Mouse (Mus musculus) midbrain, postnatal 0 days (tissue): ENCODE measurements around the gene Rpgrip1l. TPM values are rescaled to one million over a fixed set of nuclear protein-coding genes. Genes with fewer than 3 reads are reported as not detected.

Experiments
- ATAC-seq: fragments of 200-750 bp; cut with Nextera tagmentation; 2 replicates; pipeline ENCODE4 v1.8.0; 2017; ENCODE audit warnings: moderate number of reproducible peaks, mild to moderate bottlenecking, moderate TSS enrichment, moderate library complexity; ENCODE audit not compliant: low FRiP score
- DNase-seq: peaks from one replicate; pipeline ENCODE4 v3.0.0-alpha.2; 2015; ENCODE audit warnings: low spot score
- H3K27ac ChIP-seq: fragments of 300-500 bp; sonication (generic); 2 replicates; pipeline ENCODE4 v1.5.1; 2014; ENCODE audit warnings: low read depth, mild to moderate bottlenecking, low read length, mixed read lengths
- H3K27me3 ChIP-seq: fragments of 300-500 bp; sonication (generic); 2 replicates; pipeline ENCODE4 v1.6.1; 2014; ENCODE audit warnings: low read length, control low read depth, mixed read lengths; ENCODE audit not compliant: insufficient read depth
- H3K36me3 ChIP-seq: fragments of 300-500 bp; sonication (generic); 2 replicates; pipeline ENCODE4 v1.6.1; 2014; ENCODE audit warnings: low read length, control low read depth, mixed read lengths; ENCODE audit not compliant: insufficient read depth
- H3K4me1 ChIP-seq: fragments of 300-500 bp; sonication (generic); 2 replicates; pipeline ENCODE4 v1.6.1; 2014; ENCODE audit warnings: mild to moderate bottlenecking, control low read depth, antibody characterized with exemption, low read length, mixed read lengths; ENCODE audit not compliant: insufficient read depth
- H3K4me2 ChIP-seq: fragments of 300-500 bp; sonication (generic); 2 replicates; pipeline ENCODE4 v1.6.1; 2014; ENCODE audit warnings: low read depth, mild to moderate bottlenecking, low read length, mixed read lengths; ENCODE audit not compliant: poor library complexity, severe bottlenecking
- H3K4me3 ChIP-seq: fragments of 300-500 bp; sonication (generic); 2 replicates; pipeline ENCODE4 v1.5.1; 2014; ENCODE audit warnings: low read depth, mild to moderate bottlenecking, low read length, moderate library complexity
- H3K9ac ChIP-seq: fragments of 300-500 bp; sonication (generic); replicated peaks from 2 replicates; pipeline ENCODE4 v1.6.1; 2014; ENCODE audit warnings: mild to moderate bottlenecking, low read length, moderate library complexity, mixed read lengths; ENCODE audit not compliant: poor library complexity, severe bottlenecking
- H3K9me3 ChIP-seq: fragments of 300-500 bp; sonication (generic); 2 replicates; pipeline ENCODE4 v1.6.1; 2016; ENCODE audit warnings: low read length, control low read depth
- CTCF ChIP-seq: IDR thresholded peaks from 2 replicates; pipeline ENCODE4 v1.5.1; 2016; ENCODE audit warnings: antibody characterized with exemption, mild to moderate bottlenecking
- WGBS: fragments of 180-500 bp; shearing (Covaris S2); extraction: QIAGEN DNeasy Blood & Tissue Kit; methylation state at CpG from one replicate; pipeline ENCODE4 v1.1.7; 2014; 5-methylcytosine and 5-hydroxymethylcytosine counted together
- polyA plus RNA-seq: library from polyadenylated mRNA; unstranded; fragments of >200 nt; fragmentation: Nextera tagmentation; extraction: Ambion mirVana; gene quantifications from 2 replicates; pipeline ENCODE4 v1.2.1, GENCODE M21; 2015
- total RNA-seq: library from RNA; depleted of rRNA; stranded (reverse); fragments of >200 nt; gene quantifications from 2 replicates; pipeline ENCODE4 v1.2.3, GENCODE M21; 2014

Gene Rpgrip1l
- total and polyA plus RNA-seq, 2 experiments from 2014 or later: 8.4 to 11.5 TPM

DNA sequence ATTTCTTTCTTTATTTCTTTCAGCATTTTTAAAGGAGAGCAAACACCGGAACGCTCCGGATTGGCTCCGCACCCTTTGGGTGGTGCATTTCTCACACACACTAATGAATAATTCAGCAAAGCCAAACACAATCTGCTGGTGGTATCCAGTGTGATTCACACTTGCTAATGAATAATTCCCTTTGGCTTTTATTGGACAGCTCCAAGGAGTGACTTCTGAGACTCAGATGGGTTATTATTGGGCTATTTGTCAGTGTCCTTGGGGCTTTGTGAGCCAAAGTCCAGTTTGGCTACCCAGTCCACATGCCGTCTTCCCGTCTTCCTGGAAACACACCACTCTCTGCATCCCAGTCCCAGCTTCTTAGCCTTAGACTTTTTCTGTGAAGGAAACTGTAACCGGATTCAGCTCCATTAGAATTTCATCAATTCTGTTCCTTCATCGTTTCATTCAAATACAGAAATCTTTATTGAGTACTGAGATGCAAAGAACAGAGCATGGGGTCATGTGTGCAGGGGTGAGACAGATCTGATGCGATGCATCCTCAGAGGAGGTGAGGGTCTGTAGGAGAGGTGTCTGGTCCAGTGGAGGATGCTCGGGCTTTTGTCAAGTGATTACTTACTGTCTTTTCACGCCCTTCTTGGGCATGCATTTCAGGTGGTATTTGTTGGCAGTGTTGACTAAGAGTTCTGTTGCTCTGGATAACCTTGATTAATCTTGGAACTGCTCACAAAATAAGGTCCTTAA is 43.1 kb upstream of the Rpgrip1l start:
- ATAC-seq (0 out of 2 replicates have a peak, but pooled peaks have one; percentile 62), DNase-seq (peak; percentile 50)
- Histone ChIP-seq H3K27me3 (no peaks in the 10 kb centered on the region), H3K27ac (0 out of 2 replicates have a peak overlapping the region, but pooled peaks have one; percentile 9), H3K4me2 (peak overlapping the region; percentile 12; the same call in 1 of the 2 replicates), H3K4me3 (no peak overlapping the region), H3K4me1 (peaks cover 5% of the 10 kb centered on the region; the same call in 1 of the 2 replicates), H3K36me3 (no peaks in the 10 kb centered on the region), H3K9ac (0 out of 2 replicates have a peak overlapping the region, but pooled peaks have one; percentile 24), H3K9me3 (no peaks in the 10 kb centered on the region)
- TF ChIP-seq CTCF: no peak
- WGBS: 45% methylated on average over 11 of the region's 11 CpGs

DNA sequence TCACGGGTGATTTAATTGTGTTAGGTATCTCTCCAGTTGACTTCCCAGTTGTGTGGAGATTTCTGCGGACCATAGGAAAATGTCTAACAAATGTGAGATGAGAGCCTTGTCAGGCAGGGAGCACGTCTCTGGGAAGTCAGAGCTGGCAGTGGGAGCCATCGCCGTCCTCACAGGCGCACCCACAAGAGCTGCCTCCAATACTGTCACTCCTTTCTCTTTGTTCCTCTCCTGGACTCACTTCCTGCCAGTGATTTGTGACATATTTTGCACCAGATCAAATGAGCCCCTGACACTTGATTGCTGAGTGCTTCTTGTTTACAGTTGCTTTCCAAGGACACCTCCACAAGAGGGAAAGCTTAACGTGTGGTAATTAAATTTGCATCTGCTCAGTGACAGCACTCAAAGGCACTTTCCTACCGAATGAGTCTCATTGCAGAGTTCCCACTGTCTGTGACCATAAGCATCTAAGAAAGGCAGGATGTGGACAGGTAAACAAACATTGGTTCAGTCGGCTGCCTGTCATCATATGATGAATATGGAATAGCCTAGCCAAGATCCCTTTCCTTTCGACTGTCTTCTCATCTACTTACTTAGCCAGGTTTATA is 42.3 kb upstream of the Rpgrip1l start:
- WGBS: 28% methylated on average over 10 of the region's 10 CpGs
- 0 out of 2 replicates have a peak, but pooled peaks have one; percentile 27 for ATAC-seq
- H3K9ac ChIP-seq: no peak overlapping the region
- H3K27ac ChIP-seq: 0 out of 2 replicates have a peak overlapping the region, but pooled peaks have one; percentile 9
- H3K4me1 ChIP-seq: peaks cover 5% of the 10 kb centered on the region; the same call in 1 of the 2 replicates
- no peak for DNase-seq
- no peaks in the 10 kb centered on the region for H3K27me3 ChIP-seq
- no peak overlapping the region for H3K4me3 ChIP-seq
- H3K4me2 ChIP-seq: 0 out of 2 replicates have a peak overlapping the region, but pooled peaks have one; percentile 12
- H3K36me3 ChIP-seq: no peaks in the 10 kb centered on the region
- no peak for TF ChIP-seq CTCF
- no peaks in the 10 kb centered on the region for H3K9me3 ChIP-seq

DNA sequence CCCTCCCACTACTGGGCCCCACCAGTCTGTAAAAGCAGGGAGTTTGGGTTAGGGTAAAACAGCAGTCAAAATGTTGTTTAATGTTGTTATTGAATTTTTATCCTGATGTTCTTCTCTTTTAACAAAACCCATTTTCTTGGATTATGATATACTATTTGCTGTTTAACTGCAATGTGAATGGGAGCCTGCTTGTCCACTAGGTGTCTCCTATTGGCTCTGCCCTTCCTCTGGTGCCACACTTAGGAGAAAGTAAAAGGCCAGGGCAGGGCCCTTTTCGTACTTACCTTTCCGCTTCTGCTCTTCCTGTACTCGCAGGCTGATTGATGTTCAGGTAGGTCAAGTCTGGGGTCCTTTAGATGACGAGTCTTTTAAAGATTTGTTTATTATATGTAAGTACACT is 40.8 kb upstream of the Rpgrip1l start:
- Histone ChIP-seq H3K9me3 (no peaks in the 10 kb centered on the region), H3K27ac (no peak overlapping the region), H3K4me2 (no peak overlapping the region), H3K27me3 (no peaks in the 10 kb centered on the region), H3K36me3 (no peaks in the 10 kb centered on the region), H3K4me3 (no peak overlapping the region), H3K9ac (no peak overlapping the region), H3K4me1 (peaks cover 5% of the 10 kb centered on the region; the same call in 1 of the 2 replicates)
- no peak for ATAC-seq
- 94% methylated on average over 4 of the region's 4 CpGs for WGBS
- DNase-seq: no peak
- peak; percentile 58 for TF ChIP-seq CTCF

DNA sequence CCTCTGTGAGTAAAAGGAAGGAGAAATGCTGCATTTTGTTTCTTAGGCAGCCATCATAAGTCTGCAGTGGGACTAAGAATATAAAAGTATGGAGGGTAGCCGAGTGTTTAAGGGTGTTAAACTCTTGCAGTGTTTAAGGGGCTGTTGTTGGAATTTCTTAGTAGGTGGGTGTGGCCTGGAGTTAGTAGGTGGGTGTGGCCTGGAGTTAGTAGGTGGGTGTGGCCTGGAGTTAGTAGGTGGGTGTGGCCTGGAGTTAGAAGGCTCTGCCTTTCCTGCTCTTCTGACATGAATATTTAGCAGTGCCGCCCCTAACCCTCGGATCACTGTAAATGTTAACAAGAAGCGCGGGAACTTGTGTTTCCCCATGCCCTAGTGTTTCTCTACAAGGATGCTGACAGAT is 40.0 kb upstream of the Rpgrip1l start:
- Histone ChIP-seq H3K9ac (no peak overlapping the region), H3K4me2 (no peak overlapping the region), H3K9me3 (no peaks in the 10 kb centered on the region), H3K36me3 (no peaks in the 10 kb centered on the region), H3K27me3 (no peaks in the 10 kb centered on the region), H3K27ac (no peak overlapping the region), H3K4me3 (no peak overlapping the region), H3K4me1 (peaks cover 5% of the 10 kb centered on the region; the same call in 1 of the 2 replicates)
- DNase-seq (no peak), ATAC-seq (no peak)
- TF ChIP-seq CTCF: no peak
- WGBS: 83% methylated on average over 5 of the region's 5 CpGs

DNA sequence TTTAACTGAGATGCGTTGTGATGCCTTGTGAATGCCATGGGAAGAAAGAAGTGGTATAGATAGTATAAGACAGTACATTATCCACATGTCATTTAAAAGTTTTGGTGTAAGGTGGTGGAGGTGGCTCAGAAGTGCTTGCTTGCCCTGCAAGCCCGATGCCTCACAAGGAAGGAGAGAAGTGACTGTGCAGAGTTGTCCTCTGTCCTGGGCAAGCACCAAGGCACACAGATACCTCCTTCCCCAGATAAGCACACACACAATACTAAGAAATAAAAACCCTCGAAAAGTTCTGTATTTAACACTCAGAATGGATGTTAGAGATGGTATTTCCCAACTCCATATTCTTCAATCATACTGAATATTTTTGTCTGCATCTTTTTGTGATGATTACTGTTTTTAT is 39.5 kb upstream of the Rpgrip1l start:
- H3K36me3 ChIP-seq: no peaks in the 10 kb centered on the region
- H3K4me2 ChIP-seq: no peak overlapping the region
- no peak for TF ChIP-seq CTCF
- 95% methylated on average over 3 of the region's 3 CpGs for WGBS
- no peak overlapping the region for H3K9ac ChIP-seq
- DNase-seq: no peak
- no peaks in the 10 kb centered on the region for H3K9me3 ChIP-seq
- peaks cover 5% of the 10 kb centered on the region; the same call in 1 of the 2 replicates for H3K4me1 ChIP-seq
- H3K4me3 ChIP-seq: no peak overlapping the region
- no peaks in the 10 kb centered on the region for H3K27me3 ChIP-seq
- no peak overlapping the region for H3K27ac ChIP-seq
- ATAC-seq: no peak

DNA sequence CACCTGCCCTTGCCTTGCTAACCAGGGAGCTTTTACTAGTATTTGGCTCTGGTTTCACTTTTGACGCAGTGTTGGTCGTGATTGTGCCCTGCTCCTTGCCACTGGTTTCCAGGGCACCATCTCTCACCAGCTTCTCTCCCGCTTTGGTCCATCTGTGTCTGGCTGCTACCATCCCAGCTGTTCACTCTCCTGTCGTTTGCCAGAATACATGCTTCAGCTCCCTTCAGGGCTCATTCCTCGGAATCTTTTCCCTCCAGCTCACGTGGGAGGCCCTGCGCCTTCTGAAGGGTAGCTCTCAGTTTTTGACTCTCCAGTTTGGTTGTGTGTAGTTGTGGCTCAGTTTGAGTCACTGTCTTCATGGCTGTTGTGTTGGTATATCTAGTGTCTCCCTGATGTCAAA is 37.6 kb upstream of the Rpgrip1l start:
- 76% methylated on average over 7 of the region's 7 CpGs for WGBS
- ATAC-seq (no peak), DNase-seq (peak; percentile 51)
- Histone ChIP-seq H3K9ac (no peak overlapping the region), H3K36me3 (no peaks in the 10 kb centered on the region), H3K9me3 (no peaks in the 10 kb centered on the region), H3K4me2 (no peak overlapping the region), H3K27me3 (no peaks in the 10 kb centered on the region), H3K4me3 (no peak overlapping the region), H3K27ac (no peak overlapping the region), H3K4me1 (peaks cover 4% of the 10 kb centered on the region; the same call in 1 of the 2 replicates)
- no peak for TF ChIP-seq CTCF
